28 mouse cellular contexts compared by ENCODE assay signal in the genomic region with DNA sequence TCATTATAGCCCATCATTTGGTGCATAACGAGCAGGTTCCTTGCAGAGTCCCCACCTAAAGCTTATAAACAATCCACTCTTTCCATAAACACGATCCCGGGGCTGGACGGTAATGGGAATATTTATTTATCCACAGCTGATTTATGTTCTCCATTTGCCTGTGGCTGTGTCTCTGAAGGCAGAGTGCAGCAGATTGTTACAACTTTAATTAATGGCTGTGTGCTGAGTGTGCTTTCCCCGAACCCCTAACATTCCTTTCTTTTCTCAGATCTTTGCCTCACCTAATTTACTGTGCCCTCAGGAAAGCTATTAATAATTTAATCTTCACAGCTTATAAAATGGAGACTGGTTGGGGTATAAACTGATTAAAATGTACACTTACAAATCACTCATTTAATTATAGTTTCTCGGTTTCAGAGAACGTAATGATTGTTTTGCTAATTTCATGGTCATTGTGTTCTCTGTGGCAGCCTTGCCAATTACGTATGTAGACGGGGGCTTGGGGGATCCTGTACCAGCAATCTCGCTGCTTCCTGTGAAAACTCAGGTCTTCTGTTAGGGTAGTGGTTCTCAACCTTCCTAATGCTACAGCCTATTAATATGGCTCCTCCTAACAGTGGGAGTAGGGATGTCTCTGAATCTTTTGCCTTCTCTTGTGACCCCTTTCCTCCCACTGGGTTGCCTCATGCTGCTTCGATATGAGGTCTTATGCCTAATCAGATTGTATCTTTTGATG.
DNase-seq lines count a peak whose midpoint lies in the region; ATAC-seq lines count a peak whose summit lies in the region.
"Had no signal": no experiment of that assay in that cellular context is flagged by ENCODE, and none has a peak within 500 bp of the region (broad histone marks: within the 10 kb centered on the region; RNA-seq: fewer than 3 reads in every experiment).

No protein-coding gene starts in this region.

- H3K36me3 ChIP-seq in forebrain, embryonic 14.5 days (ENCODE audit: control insufficient read depth, insufficient read depth, low read length): no peaks in the 10 kb centered on the region
- no peaks in the 10 kb centered on the region for H3K36me3 ChIP-seq in forebrain, embryonic 10.5 days (replicated peaks)
- no peaks in the 10 kb centered on the region for H3K36me3 ChIP-seq in kidney, embryonic 15.5 days
- no peaks in the 10 kb centered on the region for H3K36me3 ChIP-seq in neural tube, embryonic 12.5 days
- H3K36me3 ChIP-seq in neural tube, embryonic 15.5 days: no peaks in the 10 kb centered on the region
- no peaks in the 10 kb centered on the region for H3K36me3 ChIP-seq in limb, embryonic 10.5 days
- H3K36me3 ChIP-seq: forebrain, embryonic 12.5 days; heart, embryonic 12.5 days; limb, embryonic 12.5 days; liver, embryonic 15.5 days; lung, embryonic 15.5 days; midbrain, embryonic 15.5 days had no signal

- H3K27me3 ChIP-seq in forebrain, embryonic 14.5 days (replicated peaks; ENCODE audit: control insufficient read depth, insufficient read depth, low read length): no peaks in the 10 kb centered on the region
- no peaks in the 10 kb centered on the region for H3K27me3 ChIP-seq in forebrain, embryonic 10.5 days (ENCODE audit: poor library complexity, severe bottlenecking)
- no peaks in the 10 kb centered on the region for H3K27me3 ChIP-seq in kidney, embryonic 15.5 days
- H3K27me3 ChIP-seq in neural tube, embryonic 12.5 days (replicated peaks): no peaks in the 10 kb centered on the region
- no peaks in the 10 kb centered on the region for H3K27me3 ChIP-seq in neural tube, embryonic 15.5 days (replicated peaks)
- no peaks in the 10 kb centered on the region for H3K27me3 ChIP-seq in limb, embryonic 10.5 days (ENCODE audit: low read depth, poor library complexity, severe bottlenecking)
- H3K27me3 ChIP-seq: CH12.LX; forebrain, embryonic 12.5 days; heart, embryonic 12.5 days; liver, embryonic 15.5 days; lung, embryonic 15.5 days; midbrain, embryonic 15.5 days had no signal

- no peak overlapping the region for H3K4me3 ChIP-seq in forebrain, embryonic 14.5 days (ENCODE audit: low read depth, low read length)
- no peak overlapping the region for H3K4me3 ChIP-seq in forebrain, embryonic 10.5 days
- no peak overlapping the region for H3K4me3 ChIP-seq in kidney, embryonic 15.5 days (replicated peaks)
- H3K4me3 ChIP-seq in neural tube, embryonic 12.5 days: no peak overlapping the region
- H3K4me3 ChIP-seq in neural tube, embryonic 15.5 days (replicated peaks): no peak overlapping the region
- H3K4me3 ChIP-seq in limb, embryonic 10.5 days: no peak overlapping the region
- H3K4me3 ChIP-seq: erythroblast, embryonic 14.5 days; forebrain, embryonic 12.5 days; gastrocnemius, adult 2 months; heart, embryonic 12.5 days; limb, embryonic 12.5 days; liver, embryonic 15.5 days; lung, embryonic 15.5 days; midbrain, embryonic 15.5 days had no signal

- H3K4me1 ChIP-seq in forebrain, embryonic 14.5 days (ENCODE audit: control insufficient read depth, insufficient read depth, low read length): no peaks in the 10 kb centered on the region
- 0 out of 2 replicates have a peak, but pooled peaks cover 3% of the 10 kb centered on the region for H3K4me1 ChIP-seq in forebrain, embryonic 10.5 days
- peaks cover 6% of the 10 kb centered on the region; the same call in 1 of the 2 replicates for H3K4me1 ChIP-seq in kidney, embryonic 15.5 days
- H3K4me1 ChIP-seq in neural tube, embryonic 12.5 days: peaks cover 6% of the 10 kb centered on the region; the same call in 1 of the 2 replicates
- H3K4me1 ChIP-seq in neural tube, embryonic 15.5 days: peaks cover 11% of the 10 kb centered on the region
- peaks cover 12% of the 10 kb centered on the region for H3K4me1 ChIP-seq in limb, embryonic 10.5 days
- H3K4me1 ChIP-seq: forebrain, embryonic 12.5 days; heart, embryonic 12.5 days; limb, embryonic 12.5 days; liver, embryonic 15.5 days; lung, embryonic 15.5 days; midbrain, embryonic 15.5 days had no signal

- WGBS in forebrain, embryonic 14.5 days: 22% methylated on average over 11 of the region's 11 CpGs
- WGBS in forebrain, embryonic 10.5 days: 76% methylated on average over 11 of the region's 11 CpGs
- 16% methylated on average over 11 of the region's 11 CpGs for WGBS in kidney, embryonic 15.5 days
- 31% methylated on average over 11 of the region's 11 CpGs for WGBS in neural tube, embryonic 12.5 days
- WGBS in neural tube, embryonic 15.5 days: 18% methylated on average over 11 of the region's 11 CpGs
- 32% methylated on average over 11 of the region's 11 CpGs for WGBS in limb, embryonic 10.5 days

- no peak overlapping the region for H3K27ac ChIP-seq in forebrain, embryonic 14.5 days (ENCODE audit: low read depth, low read length)
- H3K27ac ChIP-seq in forebrain, embryonic 10.5 days: no peak overlapping the region
- H3K27ac ChIP-seq in kidney, embryonic 15.5 days: no peak overlapping the region
- H3K27ac ChIP-seq in neural tube, embryonic 12.5 days: peak overlapping the region; percentile 38; the same call in 1 of the 2 replicates
- no peak overlapping the region; the same call in 1 of the 2 replicates for H3K27ac ChIP-seq in neural tube, embryonic 15.5 days (replicated peaks)
- no peak overlapping the region for H3K27ac ChIP-seq in limb, embryonic 10.5 days
- H3K27ac ChIP-seq: forebrain, embryonic 12.5 days; gastrocnemius, adult 2 months; limb, embryonic 12.5 days; liver, embryonic 15.5 days; lung, embryonic 15.5 days; midbrain, embryonic 15.5 days had no signal

- H3K9ac ChIP-seq in forebrain, embryonic 14.5 days (ENCODE audit: low read length): no peak overlapping the region
- no peak overlapping the region for H3K9ac ChIP-seq in kidney, embryonic 15.5 days
- no peak overlapping the region for H3K9ac ChIP-seq in neural tube, embryonic 12.5 days
- H3K9ac ChIP-seq in neural tube, embryonic 15.5 days (replicated peaks): no peak overlapping the region
- H3K9ac ChIP-seq: forebrain, embryonic 12.5 days; heart, embryonic 12.5 days; limb, embryonic 12.5 days; liver, embryonic 15.5 days; lung, embryonic 15.5 days; midbrain, embryonic 15.5 days had no signal

- no peak; the same call in 1 of the 2 replicates for ATAC-seq in forebrain, embryonic 14.5 days
- no peak; the same call in 1 of the 2 replicates for ATAC-seq in kidney, embryonic 15.5 days (replicated peaks; ENCODE audit: low FRiP score)
- ATAC-seq in neural tube, embryonic 12.5 days (ENCODE audit: low FRiP score, low read depth): peak; percentile 58; the same call in 1 of the 2 replicates
- peak; percentile 57 for ATAC-seq in neural tube, embryonic 15.5 days (ENCODE audit: low FRiP score)
- ATAC-seq: activated CD4-positive, CD25-positive, alpha-beta regulatory T cell, adult 4 months; intestine, embryonic 16.5 days; midbrain, embryonic 15.5 days had no signal

- DNase-seq in forebrain, embryonic 14.5 days (ENCODE audit: low spot score): peak; percentile 24
- DNase-seq in forebrain, embryonic 10.5 days (ENCODE audit: extremely low spot score, low spot score): no peak
- DNase-seq in kidney, adult 9 months: no peak
- no peak for DNase-seq in neural tube, embryonic 10.5 days (ENCODE audit: extremely low spot score, low spot score)
- DNase-seq in limb, embryonic 10.5 days (ENCODE audit: low spot score): no peak
- DNase-seq: adrenal gland, adult 2 months; adrenal gland, postnatal 36 days; cerebellum, adult 2 months; cerebellum, postnatal 14 days; gastrocnemius, adult 2 months; gastrocnemius, postnatal 36 days; heart, adult 18-20 months; kidney, postnatal 25 days; spleen, adult 18-20 months; thymus, postnatal 25 days had no signal

- no peaks in the 10 kb centered on the region for H3K9me3 ChIP-seq in forebrain, embryonic 14.5 days (replicated peaks; ENCODE audit: control insufficient read depth, low read length)
- H3K9me3 ChIP-seq in forebrain, embryonic 10.5 days: no peaks in the 10 kb centered on the region
- no peaks in the 10 kb centered on the region for H3K9me3 ChIP-seq in kidney, embryonic 15.5 days (replicated peaks)
- no peaks in the 10 kb centered on the region for H3K9me3 ChIP-seq in neural tube, embryonic 12.5 days
- no peaks in the 10 kb centered on the region for H3K9me3 ChIP-seq in neural tube, embryonic 15.5 days (replicated peaks)
- H3K9me3 ChIP-seq in limb, embryonic 10.5 days (replicated peaks): no peaks in the 10 kb centered on the region
- H3K9me3 ChIP-seq: forebrain, embryonic 12.5 days; heart, embryonic 12.5 days; liver, embryonic 15.5 days; lung, embryonic 15.5 days; midbrain, embryonic 15.5 days had no signal

- no peak overlapping the region for H3K4me2 ChIP-seq in forebrain, embryonic 14.5 days (ENCODE audit: low read length)
- H3K4me2 ChIP-seq in kidney, embryonic 15.5 days: peak overlapping the region; percentile 8; the same call in 1 of the 2 replicates
- no peak overlapping the region for H3K4me2 ChIP-seq in neural tube, embryonic 12.5 days (replicated peaks)
- H3K4me2 ChIP-seq in neural tube, embryonic 15.5 days: no peak overlapping the region
- H3K4me2 ChIP-seq: forebrain, embryonic 12.5 days; heart, embryonic 12.5 days; limb, embryonic 12.5 days; liver, embryonic 15.5 days; lung, embryonic 15.5 days; midbrain, embryonic 15.5 days had no signal

Comparison
In these comparisons a context has a peak if more than half of its experiments do, and no peak if none do; other contexts are left out.
1. ATAC-seq: peak in neural tube, embryonic 12.5 days (single experiment) and neural tube, embryonic 15.5 days (single experiment); none in forebrain, embryonic 14.5 days (single experiment) and kidney, embryonic 15.5 days (single experiment).